Mouse (Mus musculus): ENCODE data around the gene Sult4a1.

The Sult4a1 gene

GRCm38 (mm10) chr15:84105105-84105923, at the start of gene Sult4a1:
TSS of gene Sult4a1 (minus strand) at chr15:84105754.
- DNase-seq (ENCODE audit: low read depth, low spot score) = peak; percentile 58

- no peak for DNase-seq (ENCODE audit: low read depth, low spot score)
Observed at GRCm38 (mm10) chr15:84140929-84141328, 35.4 kb upstream of the Sult4a1 start.

GRCm38 (mm10) chr15:84140109-84140508, 34.6 kb upstream of the Sult4a1 start:
- DNase-seq (ENCODE audit: low read depth, low spot score) = no peak

GRCm38 (mm10) chr15:84139592-84140005, 34.0 kb upstream of the Sult4a1 start:
- no peak for DNase-seq (ENCODE audit: low read depth, low spot score)

- DNase-seq (ENCODE audit: low read depth, low spot score) = peak; percentile 46
Observed at GRCm38 (mm10) chr15:84136473-84137415, 31.2 kb upstream of the Sult4a1 start.

- DNase-seq (ENCODE audit: low read depth, low spot score) = peak; percentile 86
Observed at GRCm38 (mm10) chr15:84135472-84135871, 29.9 kb upstream of the Sult4a1 start.

- DNase-seq (ENCODE audit: low read depth, low spot score) = no peak
Observed at GRCm38 (mm10) chr15:84133440-84133839, 27.9 kb upstream of the Sult4a1 start.

GRCm38 (mm10) chr15:84131971-84132370, 26.4 kb upstream of the Sult4a1 start:
- no peak for DNase-seq (ENCODE audit: low read depth, low spot score)

- DNase-seq (ENCODE audit: low read depth, low spot score) = peak; percentile 88
Observed at GRCm38 (mm10) chr15:84131096-84131786, 25.7 kb upstream of the Sult4a1 start.

- DNase-seq (ENCODE audit: low read depth, low spot score) = peak; percentile 45
Observed at GRCm38 (mm10) chr15:84126871-84127270, 21.3 kb upstream of the Sult4a1 start.

GRCm38 (mm10) chr15:84126447-84126846, 20.9 kb upstream of the Sult4a1 start:
- no peak for DNase-seq (ENCODE audit: low read depth, low spot score)

GRCm38 (mm10) chr15:84124086-84124485, 18.5 kb upstream of the Sult4a1 start:
- no peak for DNase-seq (ENCODE audit: low read depth, low spot score)

GRCm38 (mm10) chr15:84123075-84123474, 17.5 kb upstream of the Sult4a1 start, which contains the start of gene Pnpla5:
TSS of gene Pnpla5 (minus strand) at chr15:84123175.
- DNase-seq (ENCODE audit: low read depth, low spot score) = no peak

- DNase-seq (ENCODE audit: low read depth, low spot score) = no peak
Observed at GRCm38 (mm10) chr15:84121036-84121435, 15.5 kb upstream of the Sult4a1 start.

GRCm38 (mm10) chr15:84120612-84121011, 15.1 kb upstream of the Sult4a1 start:
- DNase-seq (ENCODE audit: low read depth, low spot score) = peak; percentile 82

- peak; percentile 37 for DNase-seq (ENCODE audit: low read depth, low spot score)
Observed at GRCm38 (mm10) chr15:84116466-84116865, 10.9 kb upstream of the Sult4a1 start.

GRCm38 (mm10) chr15:84115727-84116126, 10.2 kb upstream of the Sult4a1 start:
- no peak for DNase-seq (ENCODE audit: low read depth, low spot score)

GRCm38 (mm10) chr15:84113873-84114272, 8.3 kb upstream of the Sult4a1 start:
- no peak for DNase-seq (ENCODE audit: low read depth, low spot score)

GRCm38 (mm10) chr15:84108899-84109298, 3.3 kb upstream of the Sult4a1 start:
- peak; percentile 28 for DNase-seq (ENCODE audit: low read depth, low spot score)

GRCm38 (mm10) chr15:84105924-84106500, 458 bp upstream of the Sult4a1 start:
- DNase-seq (ENCODE audit: low read depth, low spot score) = no peak

GRCm38 (mm10) chr15:84104626-84105025, 928 bp downstream of the Sult4a1 start:
- DNase-seq (ENCODE audit: low read depth, low spot score) = no peak

All from ES-CJ7 (cell line).